Mouse (Mus musculus): Measurements from ENCODE around the gene Hoxa4.

The Hoxa4 gene

GRCm38 (mm10) chr6:52217895-52218642 is 26.5 kb upstream of the Hoxa4 start:
- in situ Hi-C loops (cut with MboI), result no loop called here

DNA sequence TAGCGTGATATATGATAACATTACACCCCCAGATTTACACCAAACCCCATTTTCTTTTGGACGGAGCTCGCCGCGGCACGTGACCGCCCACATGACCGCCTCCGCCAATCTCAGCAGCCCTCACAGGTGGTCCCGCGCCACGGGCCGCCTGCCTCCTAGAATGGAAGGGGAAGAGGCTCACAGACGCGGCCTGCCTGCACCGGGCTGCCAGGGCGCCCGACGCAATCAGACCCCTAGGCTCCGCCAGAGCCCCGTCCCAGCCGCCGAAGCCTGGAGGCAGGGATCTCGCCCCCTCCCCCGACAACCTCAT is 25.9 kb upstream of the Hoxa4 start:
- in situ Hi-C loops (cut with MboI), result no loop called here

GRCm38 (mm10) chr6:52216691-52217458 is 25.3 kb upstream of the Hoxa4 start:
- in situ Hi-C loops (cut with MboI), result no loop called here

DNA sequence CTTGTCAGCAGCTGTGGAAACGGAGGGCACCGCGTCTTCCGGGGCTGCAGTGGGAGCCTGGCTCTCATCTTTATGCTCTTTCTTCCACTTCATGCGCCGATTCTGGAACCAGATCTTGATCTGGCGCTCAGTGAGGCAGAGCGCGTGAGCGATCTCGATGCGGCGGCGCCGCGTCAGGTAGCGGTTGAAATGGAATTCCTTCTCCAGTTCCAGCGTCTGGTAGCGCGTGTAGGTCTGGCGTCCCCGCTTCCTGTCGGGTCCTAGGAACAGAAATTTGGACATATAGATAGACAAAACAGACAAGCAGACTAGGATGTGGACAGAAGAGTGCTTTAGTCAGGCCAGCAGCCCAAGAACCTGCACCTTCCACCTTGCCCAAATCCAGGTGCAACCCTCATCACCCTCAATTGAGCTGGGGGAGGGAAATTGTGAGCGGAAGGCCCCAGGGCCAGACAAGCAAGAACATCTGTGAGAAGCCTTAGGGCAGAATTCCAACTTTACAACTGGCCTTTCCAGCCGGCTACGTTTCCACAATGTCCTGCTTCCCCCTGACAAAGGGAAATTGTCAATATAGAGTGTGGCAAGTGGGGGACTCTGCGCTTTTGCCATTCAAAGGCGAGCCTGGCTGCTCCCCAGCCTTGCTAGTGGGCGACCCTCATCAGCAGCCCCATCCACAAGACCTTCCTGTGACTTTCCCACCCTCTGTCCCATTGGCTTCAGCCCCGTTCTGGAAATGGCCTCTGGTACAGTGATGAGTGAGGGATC is 24.4 kb upstream of the Hoxa4 start:
- in situ Hi-C loops (cut with MboI), result no loop called here

GRCm38 (mm10) chr6:52215070-52215469 is 23.5 kb upstream of the Hoxa4 start:
- in situ Hi-C loops (cut with MboI), result no loop called here

- in situ Hi-C loops (cut with MboI), result no loop called here
Measured at GRCm38 (mm10) chr6:52214271-52214670, 22.7 kb upstream of the Hoxa4 start.

GRCm38 (mm10) chr6:52213119-52213986 is 21.8 kb upstream of the Hoxa4 start, which contains the start of the genes Hoxa3 and Gm28308:
TSS of gene Hoxa3 (minus strand) at chr6:52213336.
TSS of gene Gm28308 (minus strand) at chr6:52213339.
- in situ Hi-C loops (cut with MboI), result no loop called here

DNA sequence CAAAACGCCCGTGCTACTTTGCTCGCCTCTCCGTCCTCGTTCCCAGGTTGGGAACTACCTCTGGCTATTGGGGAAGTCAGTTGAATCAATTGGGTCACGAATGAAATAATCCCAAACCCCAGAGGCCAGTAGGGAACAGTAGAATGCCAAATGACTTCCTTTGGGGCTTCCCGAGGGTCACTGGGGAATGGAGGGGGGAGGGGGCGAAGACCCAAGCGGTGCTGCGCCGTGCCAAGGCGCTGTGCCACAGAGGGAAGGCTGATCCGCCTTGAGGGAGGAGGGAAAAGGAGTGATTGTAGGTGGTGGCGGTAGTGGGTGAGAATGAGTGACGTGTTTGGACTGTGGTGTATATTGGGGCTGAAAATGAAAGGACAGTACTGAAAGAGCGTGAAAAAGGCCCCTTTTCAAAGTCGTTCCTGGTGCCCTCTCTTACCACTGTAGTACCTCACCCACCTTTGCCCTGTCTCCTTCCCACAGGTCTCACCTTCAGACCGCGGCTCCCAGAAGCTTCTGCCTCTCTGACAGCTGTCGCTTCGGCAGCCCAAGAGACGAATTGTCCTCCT is 21.1 kb upstream of the Hoxa4 start:
- in situ Hi-C loops (cut with MboI), result no loop called here

GRCm38 (mm10) chr6:52211961-52212360 is 20.4 kb upstream of the Hoxa4 start:
- in situ Hi-C loops (cut with MboI), result no loop called here

DNA sequence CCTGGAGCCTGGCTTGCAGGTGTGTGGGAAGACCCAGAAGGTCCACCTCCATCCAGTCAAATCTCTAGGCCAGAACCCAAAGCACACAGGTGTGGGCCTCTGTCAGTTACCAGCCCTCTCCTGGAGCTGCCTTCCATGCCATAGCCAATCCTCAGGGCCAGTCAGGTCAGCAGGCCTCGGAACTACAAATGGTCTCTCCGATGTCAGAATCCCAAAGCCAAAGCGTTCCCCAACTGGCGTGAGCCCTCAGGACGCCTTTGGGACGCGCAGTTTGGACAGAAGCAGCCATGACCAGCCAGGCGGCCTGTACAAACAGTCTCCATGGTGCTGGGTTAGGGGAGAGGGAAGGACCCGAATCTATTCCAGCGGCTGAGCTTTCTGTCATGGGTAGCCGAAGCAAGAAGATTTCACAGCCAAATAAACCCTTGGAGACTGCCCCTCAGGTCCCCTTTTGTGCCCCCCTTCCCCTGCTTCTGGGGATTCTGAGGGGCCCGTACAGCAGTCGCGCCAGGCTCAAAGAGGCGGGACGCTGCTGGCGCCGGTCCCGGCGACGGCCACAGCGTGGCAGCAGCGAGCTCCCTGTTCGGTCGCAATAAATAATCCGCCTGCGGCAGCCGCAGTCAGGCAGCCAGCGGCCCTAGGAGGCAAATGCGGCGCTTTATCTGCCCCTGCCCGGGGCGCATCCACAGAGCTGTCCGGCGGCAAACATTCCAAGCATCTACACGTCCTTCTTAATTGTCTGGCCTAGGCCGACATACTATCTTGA is 19.8 kb upstream of the Hoxa4 start:
- in situ Hi-C loops (cut with MboI), result no loop called here

DNA sequence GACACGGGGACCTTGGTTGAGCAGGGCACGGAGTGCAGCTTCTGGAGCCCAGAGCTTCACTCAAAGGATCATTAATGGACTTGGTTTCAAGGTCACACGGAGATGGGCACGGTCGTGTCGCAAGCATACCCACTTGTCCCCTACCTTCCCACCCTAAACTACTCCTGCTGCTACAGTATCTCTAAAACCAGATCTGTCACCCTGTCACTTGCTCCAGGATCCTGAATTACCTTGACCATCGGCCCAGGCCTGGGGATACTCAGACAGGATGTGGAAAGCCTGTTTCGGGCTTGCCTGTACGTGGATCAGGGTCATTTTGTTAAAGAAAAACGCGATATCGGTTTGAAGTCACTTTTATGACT is 18.1 kb upstream of the Hoxa4 start:
- in situ Hi-C loops (cut with MboI), result no loop called here

DNA sequence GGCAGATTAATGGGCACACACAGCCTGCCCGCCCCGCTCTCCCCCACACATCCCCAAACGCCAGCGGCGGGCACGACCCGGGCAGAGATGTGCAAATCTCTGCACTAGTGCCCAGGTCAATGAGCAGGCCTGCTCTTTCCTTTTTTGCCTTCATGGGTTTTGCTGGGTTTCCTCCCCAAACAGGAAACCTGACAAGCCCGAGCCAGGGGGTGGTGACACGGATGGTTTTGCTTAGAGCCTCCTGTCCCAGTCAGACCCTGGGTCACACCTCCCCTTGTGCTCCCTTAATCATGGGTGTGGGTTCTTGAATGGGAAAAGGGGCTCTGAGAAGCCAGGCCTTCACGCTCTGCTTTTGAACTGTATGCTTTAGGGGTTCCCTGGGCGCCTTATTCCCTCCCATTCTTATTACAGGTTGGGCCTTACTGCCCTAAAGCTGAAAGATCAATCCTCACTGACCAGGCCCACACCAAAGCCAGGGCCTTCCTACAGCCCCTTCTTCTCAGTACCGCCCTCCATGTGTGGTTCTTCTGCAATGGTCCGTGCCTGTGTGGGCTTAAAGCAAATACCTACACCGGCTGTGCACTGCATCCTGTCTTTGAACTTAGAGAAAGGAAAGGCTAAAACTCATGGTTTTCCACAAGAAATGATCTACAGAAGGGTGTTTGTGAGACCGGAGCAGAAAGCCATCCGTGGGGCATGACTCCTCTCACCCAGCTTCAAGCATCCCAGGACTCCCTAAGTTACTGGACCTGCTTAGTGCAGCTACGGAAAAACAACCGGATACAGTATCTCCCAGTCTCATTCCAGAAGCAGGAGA is 17.5 kb upstream of the Hoxa4 start:
- in situ Hi-C loops (cut with MboI), result no loop called here

GRCm38 (mm10) chr6:52208072-52208867 is 16.7 kb upstream of the Hoxa4 start, which contains the start of gene Hoxa6:
TSS of gene Hoxa6 (minus strand) at chr6:52208722.
- in situ Hi-C loops (cut with MboI), result no loop called here

GRCm38 (mm10) chr6:52207684-52207976 is 16.1 kb upstream of the Hoxa4 start:
- in situ Hi-C loops (cut with MboI), result no loop called here

DNA sequence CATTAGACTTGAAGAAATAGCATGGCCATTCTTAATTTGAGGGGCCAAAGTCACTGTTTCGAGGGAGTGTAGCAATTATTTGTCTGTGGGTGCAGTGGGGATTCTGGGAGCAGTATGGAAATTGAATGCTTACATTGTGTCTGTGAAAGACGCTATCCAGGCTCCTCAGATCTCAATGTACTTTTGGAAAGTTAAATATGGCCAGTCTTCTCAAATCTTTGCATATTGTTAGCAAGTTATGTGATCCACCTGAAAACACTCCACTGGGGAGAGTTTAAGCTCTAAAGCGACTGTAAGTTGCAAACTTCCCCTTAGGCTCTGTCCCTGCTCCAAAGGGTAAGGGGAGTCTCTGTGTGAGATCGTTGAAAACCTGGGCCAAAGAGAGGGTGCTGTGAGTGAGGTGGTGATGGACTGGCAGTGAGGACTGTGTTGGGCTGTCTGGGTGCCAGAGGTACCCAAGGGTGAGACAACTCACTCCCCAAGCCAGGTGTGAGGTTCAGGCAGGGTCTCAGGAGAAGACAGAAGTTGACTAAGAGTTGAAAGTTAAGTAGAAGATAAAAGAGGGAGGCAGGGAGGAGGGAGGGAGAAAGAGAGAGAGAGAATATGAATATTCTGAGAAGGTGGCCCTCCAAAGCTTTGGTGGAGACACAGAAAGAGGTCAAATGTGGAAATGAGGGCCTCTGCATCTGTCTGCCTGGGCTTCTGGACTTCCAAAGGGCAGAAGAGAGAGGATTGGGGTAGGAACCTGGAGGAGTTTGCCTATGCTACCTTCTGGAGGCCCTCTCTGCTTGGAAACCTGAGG is 15.5 kb upstream of the Hoxa4 start:
- in situ Hi-C loops (cut with MboI), result no loop called here

GRCm38 (mm10) chr6:52205638-52206621 is 14.4 kb upstream of the Hoxa4 start:
- in situ Hi-C loops (cut with MboI), result no loop called here

DNA sequence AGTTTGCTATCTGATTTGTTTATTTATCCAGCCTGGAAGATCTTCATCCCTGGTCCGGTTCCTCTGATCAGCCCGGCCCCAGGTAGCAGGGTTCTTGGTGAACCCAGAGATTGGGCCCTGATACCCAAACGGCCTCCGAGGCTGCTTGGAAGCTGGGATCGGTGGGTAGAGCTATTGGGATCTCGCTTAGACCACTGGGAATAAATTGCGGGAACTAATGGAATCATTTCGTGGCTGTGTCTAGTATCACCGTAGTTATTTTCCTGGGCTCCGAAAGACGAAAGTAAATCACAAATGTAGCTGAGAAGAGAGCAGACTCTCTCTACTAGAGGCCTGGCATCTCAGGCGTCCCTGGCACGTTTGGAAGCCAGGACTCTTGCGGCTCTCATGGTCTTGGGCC is 13.7 kb upstream of the Hoxa4 start:
- in situ Hi-C loops (cut with MboI), result no loop called here
